Mouse (Mus musculus) embryo, embryonic 11 days (tissue): ENCODE data around the gene Nr3c2.

ENCODE experiments used
- DNase-seq: peaks from one replicate; pipeline ENCODE4 v3.0.0-alpha.2; 2015

Gene Nr3c2

DNA sequence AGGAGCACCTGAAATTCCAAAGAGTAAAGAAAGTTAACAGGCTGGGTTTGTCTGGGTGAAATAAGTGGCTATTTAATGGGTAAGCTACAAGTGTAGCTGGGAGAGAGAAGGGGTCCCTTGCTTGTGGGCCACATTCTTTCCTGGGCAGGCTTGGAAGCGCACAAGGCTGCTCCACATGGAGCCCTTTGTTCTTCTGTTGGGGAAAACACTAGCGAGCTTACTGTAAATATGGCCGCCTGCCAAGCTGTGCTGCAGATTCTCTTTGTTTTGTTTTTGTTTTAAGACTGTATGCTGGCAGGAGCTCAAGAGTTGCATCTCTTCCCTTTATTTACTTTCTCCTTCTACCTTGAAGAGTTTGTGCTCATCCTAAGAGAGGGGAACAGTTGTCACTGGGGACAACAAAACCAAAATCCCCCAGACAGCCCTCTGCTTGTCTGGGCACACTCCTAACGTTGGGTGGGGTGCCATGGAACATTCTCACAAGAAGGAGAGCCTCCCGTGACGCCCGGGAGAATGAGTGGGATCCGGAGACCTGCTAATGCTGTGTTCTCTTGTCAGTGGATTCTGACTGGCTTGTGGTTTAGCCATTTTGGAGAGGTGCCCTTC lies 73.8 kb downstream of the Nr3c2 start:
- no peak for DNase-seq

DNA sequence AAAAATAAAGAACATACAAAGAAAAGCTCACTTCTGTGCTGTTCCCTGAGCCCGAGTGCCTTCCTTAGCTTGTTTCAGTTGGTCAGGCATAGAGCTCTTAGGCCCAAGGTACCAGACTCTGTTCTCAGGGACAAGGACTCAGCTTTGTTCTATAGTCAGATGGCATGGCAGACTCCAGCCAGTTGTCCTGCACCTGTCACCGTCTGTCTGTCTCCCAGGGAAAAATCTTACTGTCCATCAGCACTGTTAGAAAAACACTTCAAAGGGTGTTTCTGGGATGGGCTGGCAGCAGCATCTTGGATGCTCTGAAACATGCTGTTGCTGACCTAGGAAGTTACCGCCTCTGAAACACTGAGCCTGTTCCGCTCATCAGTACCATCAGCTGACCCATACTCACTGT lies 78.7 kb downstream of the Nr3c2 start:
- DNase-seq, result no peak

DNA sequence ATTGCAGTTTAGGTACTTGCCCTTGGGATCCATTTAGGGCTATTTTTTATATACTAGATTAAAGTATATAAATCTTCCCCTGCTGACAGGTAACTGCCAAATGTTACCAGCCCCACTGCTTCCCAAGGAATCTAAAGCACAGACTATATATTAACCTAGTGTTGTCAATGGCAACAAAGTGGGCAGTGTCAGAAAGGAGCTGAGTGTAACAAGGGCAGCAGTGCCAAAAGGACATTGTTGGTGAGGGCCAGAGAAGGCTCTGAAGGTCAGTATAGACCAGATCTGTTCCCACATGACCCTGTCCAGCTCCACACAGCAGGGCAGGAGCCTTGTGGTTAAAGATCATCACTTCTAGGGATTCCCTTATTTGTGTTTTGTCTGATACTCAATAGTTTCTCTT lies 84.8 kb downstream of the Nr3c2 start:
- DNase-seq, result no peak

- DNase-seq, result no peak
These were observed 85.6 kb downstream of the Nr3c2 start for GRCm38 (mm10) chr8:76984851-76985250.

GRCm38 (mm10) chr8:76987876-76988275 lies 88.6 kb downstream of the Nr3c2 start:
- no peak for DNase-seq

GRCm38 (mm10) chr8:76998276-76998675 lies 99.0 kb downstream of the Nr3c2 start:
- no peak for DNase-seq

GRCm38 (mm10) chr8:77009425-77009824 lies 110.2 kb downstream of the Nr3c2 start:
- DNase-seq, result peak; percentile 20

GRCm38 (mm10) chr8:77011985-77012384 lies 112.7 kb downstream of the Nr3c2 start:
- DNase-seq, result no peak

GRCm38 (mm10) chr8:77012641-77013040 lies 113.4 kb downstream of the Nr3c2 start:
- DNase-seq, result no peak

DNA sequence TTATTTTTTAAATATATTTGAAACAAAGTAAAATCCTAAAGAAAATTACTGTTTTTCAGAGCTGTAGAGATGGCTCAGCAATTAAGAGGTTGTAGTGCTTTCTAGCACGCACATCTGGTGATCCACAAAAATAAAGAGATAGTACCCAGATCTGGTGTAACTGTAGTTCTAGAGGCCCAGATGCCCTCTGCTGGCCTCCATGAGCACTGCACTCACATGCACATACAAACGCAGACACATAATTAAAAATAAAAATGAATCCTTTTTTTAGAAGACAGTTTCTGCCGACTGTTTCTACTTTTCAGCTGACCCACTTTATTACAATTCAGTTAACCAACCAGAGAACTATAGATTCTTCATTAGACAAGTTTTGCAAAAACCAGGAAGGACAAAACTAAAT lies 117.5 kb downstream of the Nr3c2 start:
- DNase-seq, result no peak

DNA sequence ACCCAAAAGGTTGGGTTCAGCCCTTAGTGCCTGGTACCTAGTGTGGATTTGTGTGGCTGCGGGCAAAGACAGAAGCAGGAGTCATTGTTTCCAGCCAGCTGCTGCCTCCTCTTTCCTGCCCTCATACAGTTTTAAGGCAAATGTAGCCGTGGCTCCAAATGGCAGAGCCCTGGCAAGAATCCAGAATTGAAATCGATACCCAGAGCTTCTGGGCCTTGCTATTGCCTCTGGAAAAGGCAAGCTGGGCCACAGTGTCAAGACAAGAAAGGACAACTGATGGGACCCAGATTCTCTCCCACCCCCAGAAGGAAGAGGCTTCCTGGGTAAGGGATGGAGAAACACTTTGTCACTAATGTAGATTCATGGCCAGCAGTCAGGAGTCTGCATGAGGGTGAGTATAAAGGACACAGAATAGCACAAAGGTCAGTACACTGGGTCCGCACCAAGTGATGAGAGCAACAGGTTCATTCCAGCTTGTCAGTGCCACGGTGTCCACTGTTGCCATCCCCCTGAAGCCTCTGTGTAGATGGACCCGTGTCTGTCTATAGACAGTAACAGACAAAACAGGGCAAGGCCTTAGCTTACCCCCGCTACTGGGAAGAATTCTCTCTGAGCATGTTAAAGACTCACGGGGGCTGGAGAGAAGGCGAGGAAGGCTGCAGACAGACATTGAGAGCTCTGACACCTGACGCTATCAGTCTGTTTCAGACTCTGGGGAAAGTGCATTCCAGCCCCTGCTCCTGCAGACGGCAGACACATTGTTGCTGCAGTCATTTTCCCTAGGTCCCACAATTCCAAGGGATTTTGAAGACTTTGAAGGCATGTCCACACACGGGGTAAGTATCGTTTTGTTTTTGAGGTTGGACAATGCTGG lies 124.8 kb downstream of the Nr3c2 start:
- no peak for DNase-seq

GRCm38 (mm10) chr8:77031213-77031612 lies 132.0 kb downstream of the Nr3c2 start:
- no peak for DNase-seq

DNA sequence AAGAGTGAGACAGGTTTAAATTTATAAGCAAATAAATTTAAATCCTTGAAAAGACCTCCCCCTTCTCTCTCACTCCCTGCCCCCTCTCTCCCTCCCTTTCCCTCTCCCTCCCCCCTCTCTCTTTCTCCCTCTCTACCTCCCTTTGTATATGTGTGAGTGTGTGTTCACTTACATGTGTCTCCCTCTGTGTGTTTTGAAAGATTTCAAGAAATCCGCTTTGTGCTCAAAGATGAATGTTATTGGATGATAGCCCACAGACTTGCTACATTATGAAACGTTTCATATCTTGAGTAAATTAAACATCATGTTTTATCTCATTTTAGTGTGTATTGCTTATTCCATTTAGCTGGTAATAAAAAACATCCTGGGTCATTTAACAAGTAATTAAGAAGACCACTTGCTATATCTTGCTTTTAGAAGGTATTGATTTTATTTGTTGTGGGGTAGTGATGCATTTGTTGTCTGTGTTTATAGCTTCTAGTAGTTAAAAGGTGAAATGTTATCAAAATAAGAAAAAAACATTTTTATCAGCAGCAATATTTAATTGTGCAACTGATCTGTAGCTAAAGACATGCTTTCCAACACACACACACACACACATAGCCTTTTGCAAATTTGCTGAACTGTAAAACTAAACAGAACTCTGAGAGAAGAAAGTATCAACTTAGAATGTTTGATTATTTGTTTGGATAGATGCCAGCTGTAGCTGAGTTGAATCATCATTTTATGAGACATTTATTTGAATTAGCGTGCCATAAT lies 134.6 kb downstream of the Nr3c2 start:
- DNase-seq, result no peak

GRCm38 (mm10) chr8:77034465-77034829 lies 135.2 kb downstream of the Nr3c2 start:
- DNase-seq, result no peak

- DNase-seq, result no peak
These were observed 142.0 kb downstream of the Nr3c2 start for GRCm38 (mm10) chr8:77041214-77041613.

GRCm38 (mm10) chr8:77044849-77045248 lies 145.6 kb downstream of the Nr3c2 start:
- DNase-seq, result no peak

- DNase-seq, result no peak
These were observed 146.5 kb downstream of the Nr3c2 start for GRCm38 (mm10) chr8:77045711-77046110.

- DNase-seq, result no peak
These were observed 147.0 kb downstream of the Nr3c2 start for GRCm38 (mm10) chr8:77046217-77046616.

GRCm38 (mm10) chr8:77046731-77047130 lies 147.5 kb downstream of the Nr3c2 start:
- DNase-seq, result no peak

DNA sequence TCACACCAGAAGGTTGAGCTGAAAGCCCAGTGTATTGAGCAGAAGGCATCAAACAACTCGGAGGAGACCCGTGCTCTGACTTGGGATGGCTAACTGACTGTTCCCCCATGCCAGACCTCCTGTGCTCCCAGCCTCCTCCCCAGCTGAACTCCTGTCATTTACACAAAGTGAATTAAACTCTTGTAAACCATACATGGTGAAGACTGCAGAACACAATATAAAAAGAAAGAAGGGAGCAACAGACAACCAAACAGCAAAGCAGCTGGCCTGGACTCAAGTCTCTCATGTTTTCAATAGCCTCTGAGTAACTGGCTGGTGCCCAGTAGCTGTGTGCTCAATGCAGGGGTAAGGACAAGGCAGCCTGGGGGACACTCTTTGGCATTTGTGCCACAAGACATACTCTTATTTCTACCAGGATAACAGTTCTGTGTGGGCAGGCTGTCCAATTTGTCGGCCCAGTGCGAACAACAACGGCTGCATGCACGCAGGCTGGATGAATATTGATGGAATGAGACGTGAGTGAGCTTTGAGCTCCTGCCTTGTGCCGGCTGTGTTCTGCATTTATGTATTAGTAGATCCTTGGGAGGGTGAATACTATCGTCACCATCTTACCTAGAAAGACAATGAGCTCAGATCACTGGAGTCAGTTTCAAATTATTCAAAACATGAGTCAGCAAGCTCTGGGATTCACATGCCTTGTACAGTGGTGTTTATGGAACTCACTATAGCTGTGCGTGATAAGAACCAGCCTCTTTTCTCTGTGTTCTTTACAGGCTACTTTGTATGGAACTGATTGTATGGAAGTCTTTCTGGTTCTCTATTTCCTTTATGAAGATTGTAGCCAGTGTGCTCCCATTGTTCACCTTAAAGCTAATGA lies 152.4 kb downstream of the Nr3c2 start:
- no peak for DNase-seq

GRCm38 (mm10) chr8:77055492-77056021 lies 156.3 kb downstream of the Nr3c2 start:
- no peak for DNase-seq

DNA sequence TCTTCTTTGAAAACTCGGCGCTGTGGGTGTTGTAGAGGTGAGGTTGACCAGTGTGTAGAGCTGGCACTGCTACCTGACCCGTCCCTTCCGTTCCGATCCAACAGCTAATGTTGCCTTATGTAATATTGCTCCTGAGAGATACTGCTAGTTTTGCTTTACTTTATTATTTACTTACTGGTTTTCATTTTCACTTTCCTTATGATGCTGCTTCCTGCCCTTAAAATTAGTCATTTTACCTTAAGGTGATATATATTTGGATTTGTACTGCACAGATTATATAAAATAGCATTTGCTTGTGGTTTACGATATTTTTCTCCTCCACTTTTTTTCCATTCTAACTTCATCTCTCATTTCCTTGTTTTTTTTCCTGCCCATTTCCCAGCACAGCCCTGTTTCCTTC lies 157.6 kb downstream of the Nr3c2 start:
- DNase-seq, result no peak

- no peak for DNase-seq
These were observed 183.4 kb downstream of the Nr3c2 start for GRCm38 (mm10) chr8:77082687-77083086.
